In genomic region chr3:33081793-33082192, GRCm38 (mm10) we compare ENCODE assay signal across 22 mouse cellular contexts.
DNase-seq lines count a peak whose midpoint lies in the region; ATAC-seq and TF ChIP-seq lines count a peak whose summit lies in the region.
"Had no signal": no experiment of that assay in that cellular context is flagged by ENCODE, and none has a peak within 500 bp of the region (broad histone marks: within the 10 kb centered on the region; RNA-seq: fewer than 3 reads in every experiment).

No protein-coding gene starts in this region.

- no peak for TF ChIP-seq POLR2A in cortical plate, adult 2 months (IDR thresholded peaks at IDR 0.05; ENCODE audit: extremely low read depth, insufficient read depth, low read length)

- no peak for DNase-seq in layer of hippocampus, adult 2 months (ENCODE audit: low spot score in 2 of 2)
- DNase-seq in layer of hippocampus, adult 9-10 months (ENCODE audit: low spot score): no peak
- DNase-seq in midbrain, embryonic 11.5 days (ENCODE audit: low spot score, missing footprints): peak; percentile 62
- no peak for DNase-seq in midbrain, postnatal 0 days (ENCODE audit: low spot score)
- DNase-seq in gastrocnemius, postnatal 14 days: no peak
- DNase-seq: adrenal gland, adult 2 months; adrenal gland, postnatal 10 days; adrenal gland, postnatal 25 days; cerebellum, adult 11-12 months; cerebellum, adult 2 months; cerebellum, adult 9-10 months; cerebellum, postnatal 10 days; cerebellum, postnatal 25 days; embryo, embryonic 11 days had no signal

- ATAC-seq in midbrain, embryonic 11.5 days (ENCODE audit: low FRiP score): no peak
- no peak for ATAC-seq in midbrain, postnatal 0 days (ENCODE audit: low FRiP score)
- ATAC-seq: forebrain, embryonic 14.5 days; forebrain, embryonic 16.5 days had no signal

- no peak for TF ChIP-seq CTCF in layer of hippocampus, adult 2 months (conservative IDR thresholded peaks at IDR 0.05)
- TF ChIP-seq CTCF in midbrain, postnatal 0 days (IDR thresholded peaks at IDR 0.05): no peak
- TF ChIP-seq CTCF in cortical plate, adult 2 months (IDR thresholded peaks at IDR 0.05; ENCODE audit: extremely low read depth, insufficient read depth, low read length): no peak

- H3K27me3 ChIP-seq in midbrain, embryonic 11.5 days (ENCODE audit: control insufficient read depth, insufficient read depth, low read length): no peaks in the 10 kb centered on the region
- no peaks in the 10 kb centered on the region for H3K27me3 ChIP-seq in midbrain, postnatal 0 days (ENCODE audit: insufficient read depth, low read length)
- H3K27me3 ChIP-seq: embryonic facial prominence, embryonic 13.5 days; embryonic facial prominence, embryonic 15.5 days; forebrain, embryonic 12.5 days had no signal

- peaks cover 3% of the 10 kb centered on the region; the same call in 1 of the 2 replicates for H3K4me1 ChIP-seq in midbrain, embryonic 11.5 days (ENCODE audit: control insufficient read depth, insufficient read depth, low read length)
- no peaks in the 10 kb centered on the region for H3K4me1 ChIP-seq in midbrain, postnatal 0 days (ENCODE audit: insufficient read depth, low read length)
- H3K4me1 ChIP-seq in cortical plate, adult 2 months (ENCODE audit: control insufficient read depth, insufficient read depth, low read length): peaks cover 7% of the 10 kb centered on the region
- H3K4me1 ChIP-seq: embryonic facial prominence, embryonic 15.5 days had no signal

- no peaks in the 10 kb centered on the region for H3K9me3 ChIP-seq in midbrain, embryonic 11.5 days (ENCODE audit: control insufficient read depth, low read length)
- no peaks in the 10 kb centered on the region for H3K9me3 ChIP-seq in midbrain, postnatal 0 days (ENCODE audit: low read length)
- H3K9me3 ChIP-seq: embryonic facial prominence, embryonic 13.5 days; embryonic facial prominence, embryonic 15.5 days; forebrain, embryonic 10.5 days; forebrain, embryonic 12.5 days had no signal

- peak overlapping the region; percentile 79 for H3K27ac ChIP-seq in layer of hippocampus, adult 2 months
- no peak overlapping the region for H3K27ac ChIP-seq in midbrain, embryonic 11.5 days (ENCODE audit: low read depth, low read length)
- no peak overlapping the region for H3K27ac ChIP-seq in midbrain, postnatal 0 days (ENCODE audit: low read depth, low read length)
- H3K27ac ChIP-seq in cortical plate, adult 2 months (ENCODE audit: insufficient read depth, low read length): peak overlapping the region; percentile 59
- H3K27ac ChIP-seq: embryonic facial prominence, embryonic 13.5 days; embryonic facial prominence, embryonic 15.5 days; forebrain, embryonic 10.5 days; forebrain, embryonic 12.5 days had no signal

- no peak overlapping the region for H3K4me2 ChIP-seq in midbrain, embryonic 11.5 days
- no peak overlapping the region for H3K4me2 ChIP-seq in midbrain, postnatal 0 days (ENCODE audit: low read depth, low read length, poor library complexity, severe bottlenecking)
- H3K4me2 ChIP-seq: embryonic facial prominence, embryonic 15.5 days; forebrain, embryonic 12.5 days had no signal

- no peak overlapping the region for H3K4me3 ChIP-seq in layer of hippocampus, adult 2 months
- H3K4me3 ChIP-seq in midbrain, embryonic 11.5 days (ENCODE audit: low read depth, low read length): no peak overlapping the region
- H3K4me3 ChIP-seq in midbrain, postnatal 0 days (ENCODE audit: low read depth, low read length): no peak overlapping the region
- H3K4me3 ChIP-seq in cortical plate, adult 2 months (ENCODE audit: insufficient read depth, low read length): 0 out of 2 replicates have a peak overlapping the region, but pooled peaks have one; percentile 7
- H3K4me3 ChIP-seq: embryonic facial prominence, embryonic 13.5 days; embryonic facial prominence, embryonic 15.5 days; erythroblast, embryonic 14.5 days; forebrain, embryonic 10.5 days; forebrain, embryonic 12.5 days had no signal

- no peaks in the 10 kb centered on the region for H3K36me3 ChIP-seq in midbrain, embryonic 11.5 days (ENCODE audit: control insufficient read depth, insufficient read depth, low read length)
- no peaks in the 10 kb centered on the region for H3K36me3 ChIP-seq in midbrain, postnatal 0 days (ENCODE audit: insufficient read depth, low read length)
- H3K36me3 ChIP-seq: embryonic facial prominence, embryonic 13.5 days; embryonic facial prominence, embryonic 15.5 days; forebrain, embryonic 10.5 days; forebrain, embryonic 12.5 days had no signal

- no peak overlapping the region for H3K9ac ChIP-seq in midbrain, embryonic 11.5 days (ENCODE audit: low read length)
- no peak overlapping the region for H3K9ac ChIP-seq in midbrain, postnatal 0 days (replicated peaks; ENCODE audit: low read length, poor library complexity, severe bottlenecking)
- H3K9ac ChIP-seq: embryonic facial prominence, embryonic 13.5 days; embryonic facial prominence, embryonic 15.5 days; forebrain, embryonic 12.5 days had no signal

- intact Hi-C loops in gastrocnemius, postnatal 14 days (cut with DNase I; ENCODE audit: low total_unique reads): no loop called here

- WGBS in midbrain, embryonic 11.5 days: 83% methylated on average over 4 of the region's 4 CpGs
- 89% methylated on average over 4 of the region's 4 CpGs for WGBS in midbrain, postnatal 0 days

Comparison
In these comparisons a context has a peak if more than half of its experiments do, and no peak if none do; other contexts are left out.
1. H3K27ac ChIP-seq: peak in layer of hippocampus, adult 2 months (single experiment) and cortical plate, adult 2 months (single experiment); none in midbrain, embryonic 11.5 days (single experiment) and midbrain, postnatal 0 days (single experiment).